Mouse (Mus musculus): ENCODE results near the gene Gm49354. TPM values are rescaled to one million over a fixed set of nuclear protein-coding genes. Genes with fewer than 3 reads are reported as not detected.
"Not testable (repeated sequence)": the region's sequence is repeated elsewhere in the genome, so short reads cannot be mapped to it uniquely, and the experiment has no call there.

Gene Gm49354
- polyA plus RNA-seq, 1 experiment from 2014 or later = not detected

DNA sequence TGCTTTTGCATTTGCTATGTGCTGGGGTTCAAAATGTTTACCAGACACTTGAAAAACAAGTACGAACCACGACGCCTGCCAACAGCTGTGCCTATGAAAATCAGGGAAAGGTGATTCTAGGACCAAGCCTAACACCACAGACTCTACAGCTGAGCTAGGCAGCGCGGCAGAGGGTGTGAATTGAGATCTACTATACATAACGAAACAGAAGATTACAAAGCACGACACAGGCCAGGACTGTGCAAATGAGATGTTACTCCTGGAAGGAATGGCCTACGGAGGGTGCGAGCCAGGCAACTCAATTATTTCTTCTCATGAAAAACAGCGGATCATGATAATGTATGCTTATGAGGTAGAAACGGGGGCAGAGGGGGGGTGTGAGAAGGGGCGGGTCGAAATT lies 13.5 kb downstream of the Gm49354 start:
- DNase-seq (ENCODE audit: low spot score) = no peak

- DNase-seq (ENCODE audit: low spot score) = no peak
Measured at GRCm38 (mm10) chr13:59766786-59767515, 15.1 kb downstream of the Gm49354 start.

- DNase-seq (ENCODE audit: low spot score) = no peak
Measured at GRCm38 (mm10) chr13:59762791-59763190, 19.3 kb downstream of the Gm49354 start.

GRCm38 (mm10) chr13:59756906-59757305 lies 25.1 kb downstream of the Gm49354 start:
- no peak for DNase-seq (ENCODE audit: low spot score)

DNA sequence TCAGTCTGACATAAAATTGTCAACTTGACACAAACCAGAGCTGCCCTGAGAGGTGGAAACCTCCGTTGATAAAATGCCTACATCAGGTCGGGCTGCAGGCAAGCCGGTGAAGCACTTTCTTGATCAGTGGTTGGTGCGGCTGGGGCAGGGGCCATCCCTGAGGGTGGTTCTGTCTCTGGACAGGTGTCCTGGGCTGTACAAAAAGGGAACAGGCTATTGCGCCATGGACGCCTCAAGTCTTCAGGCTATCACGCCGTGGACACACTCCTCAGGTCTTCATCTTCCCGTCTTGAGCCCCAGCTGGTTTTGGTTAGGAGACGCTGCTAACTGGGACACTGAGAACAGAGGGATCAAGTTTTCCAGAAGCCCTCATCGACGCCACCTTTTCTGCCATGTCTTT lies 31.7 kb downstream of the Gm49354 start:
- no peak for DNase-seq (ENCODE audit: low spot score)

GRCm38 (mm10) chr13:59746711-59747110 lies 35.3 kb downstream of the Gm49354 start, which contains the start of gene 1700014D04Rik:
Gene 1700014D04Rik (minus strand): TSS chr13:59746752.
- DNase-seq (ENCODE audit: low spot score) = no peak

DNA sequence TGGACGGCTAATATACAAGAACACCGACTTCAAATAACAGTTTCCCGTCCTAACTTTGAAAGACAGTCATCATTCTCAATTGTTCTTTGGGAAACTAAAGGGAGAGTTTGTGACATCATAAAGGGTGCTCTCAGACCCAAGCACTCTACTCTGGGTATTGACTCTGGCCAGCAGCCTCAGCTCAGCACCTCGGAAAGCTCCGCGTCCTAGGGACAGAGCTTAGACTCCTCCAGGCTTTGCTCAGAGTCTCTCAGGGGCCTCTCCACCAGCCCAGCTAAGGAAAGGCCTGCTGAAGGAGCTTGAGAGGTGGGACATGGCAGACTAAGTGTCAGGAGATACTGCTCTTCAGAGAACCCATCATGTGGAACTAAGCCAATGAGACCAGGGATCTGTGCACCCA lies 35.9 kb downstream of the Gm49354 start:
- DNase-seq (ENCODE audit: low spot score) = no peak

DNA sequence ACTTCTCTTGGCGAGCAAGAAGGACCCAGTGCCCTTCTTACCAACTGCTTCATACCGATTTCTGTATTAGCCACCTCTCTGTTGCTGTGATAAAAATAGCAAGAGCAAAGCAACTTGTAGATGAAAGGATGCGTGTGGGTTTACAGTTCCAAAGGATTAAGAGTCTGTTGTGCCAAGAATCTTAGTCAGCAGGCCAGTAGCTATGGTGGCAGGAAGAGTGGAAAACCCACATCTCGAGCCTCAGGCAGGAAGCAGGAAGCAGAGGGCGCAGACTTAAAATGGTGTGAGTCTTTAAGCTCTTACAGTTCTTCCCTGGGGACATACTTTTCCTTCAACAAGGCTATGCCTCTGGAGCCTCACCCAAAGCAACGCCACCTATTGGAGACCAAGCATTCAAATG lies 36.6 kb downstream of the Gm49354 start:
- no peak for DNase-seq (ENCODE audit: low spot score)

DNA sequence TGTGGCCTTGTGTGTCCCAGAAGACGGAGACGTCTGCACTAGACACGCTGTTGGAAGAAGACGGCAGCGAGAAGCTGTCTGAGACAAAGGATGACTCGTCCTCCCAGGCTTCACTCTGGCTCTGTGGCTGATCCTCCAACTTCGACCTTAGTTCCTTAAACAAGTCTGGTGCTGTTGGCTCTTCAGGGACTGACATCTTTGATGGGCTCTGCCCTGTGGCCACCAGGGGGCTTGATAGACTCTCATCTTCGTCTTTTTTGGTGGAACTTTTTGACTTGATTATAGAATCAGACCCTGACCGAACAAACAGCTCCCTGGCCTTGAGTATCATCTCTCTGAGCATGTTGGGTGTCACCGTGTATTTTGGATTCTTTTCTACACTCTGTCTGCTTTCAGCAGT lies 40.3 kb downstream of the Gm49354 start:
- DNase-seq (ENCODE audit: low spot score) = peak; percentile 8

DNA sequence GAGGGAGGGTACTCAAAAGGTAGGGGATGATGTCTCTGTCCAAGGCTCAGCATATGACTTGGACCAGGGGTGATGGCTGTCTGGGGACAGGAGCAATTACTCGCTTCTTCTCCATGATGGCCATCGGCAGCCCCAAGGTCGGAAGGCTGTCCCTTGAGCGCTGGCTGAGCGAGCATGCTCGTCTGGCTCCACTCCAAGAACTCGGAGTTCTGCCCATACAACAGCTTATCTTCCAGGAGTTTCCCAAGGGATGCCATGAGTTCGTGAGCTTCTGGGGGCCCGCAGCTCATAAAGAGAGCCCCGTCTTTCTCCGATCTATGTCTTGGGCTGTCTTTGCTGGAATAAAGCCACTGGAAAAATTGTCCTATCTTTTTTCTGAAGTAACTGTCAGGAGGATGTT lies 40.9 kb downstream of the Gm49354 start:
- DNase-seq (ENCODE audit: low spot score) = no peak

- no peak for DNase-seq (ENCODE audit: low spot score)
Measured at GRCm38 (mm10) chr13:59739397-59739796, 42.6 kb downstream of the Gm49354 start.

DNA sequence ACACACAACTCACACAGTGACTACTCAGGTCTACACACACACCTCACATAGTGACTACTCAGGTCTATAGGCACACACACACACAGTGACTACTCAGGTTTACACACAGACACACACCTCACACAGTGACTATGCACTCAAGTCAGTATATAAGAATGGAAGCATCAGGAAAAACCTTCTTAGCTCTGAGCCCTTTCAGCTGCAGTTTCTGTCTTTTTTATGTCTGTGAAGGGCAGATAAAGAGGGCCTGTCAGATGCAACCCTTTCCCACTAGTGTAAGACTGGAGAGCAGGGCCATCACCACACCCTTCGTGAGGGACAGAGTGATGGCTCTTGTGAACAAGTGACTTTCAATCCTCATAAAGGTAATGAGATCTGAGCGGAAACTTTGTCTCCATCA lies 43.6 kb downstream of the Gm49354 start:
- no peak for DNase-seq (ENCODE audit: low spot score)

DNA sequence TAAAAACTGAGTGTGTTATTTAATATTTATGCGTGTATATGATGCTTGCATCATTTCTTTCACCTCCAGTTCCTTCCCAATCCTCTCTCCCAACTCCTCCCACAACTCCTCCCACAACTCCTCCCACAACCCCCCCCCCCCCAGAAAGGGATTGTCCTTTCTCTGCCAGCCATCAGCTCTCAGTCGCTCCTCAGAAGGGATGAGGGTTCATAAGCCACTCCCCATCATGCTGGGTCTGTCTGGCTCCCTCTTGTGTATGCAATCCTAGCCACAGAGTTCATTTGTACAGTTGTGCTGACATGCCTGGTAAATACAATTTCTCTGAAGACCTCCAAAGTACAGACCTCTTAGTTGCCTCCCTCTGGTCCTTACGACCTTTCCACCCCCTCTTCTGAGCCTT lies 46.9 kb downstream of the Gm49354 start:
- DNase-seq (ENCODE audit: low spot score) = no peak

- DNase-seq (ENCODE audit: low spot score) = not testable (repeated sequence)
Measured at GRCm38 (mm10) chr13:59734347-59734746, 47.7 kb downstream of the Gm49354 start.

GRCm38 (mm10) chr13:59733936-59734335 lies 48.1 kb downstream of the Gm49354 start:
- no peak for DNase-seq (ENCODE audit: low spot score)

GRCm38 (mm10) chr13:59731652-59732051 lies 50.4 kb downstream of the Gm49354 start, which contains the start of gene Spata31d1d:
Gene Spata31d1d (minus strand): TSS chr13:59731752.
- DNase-seq (ENCODE audit: low spot score) = no peak

- DNase-seq (ENCODE audit: low spot score) = peak; percentile 81
Measured at GRCm38 (mm10) chr13:59728378-59729093, 53.5 kb downstream of the Gm49354 start.

DNA sequence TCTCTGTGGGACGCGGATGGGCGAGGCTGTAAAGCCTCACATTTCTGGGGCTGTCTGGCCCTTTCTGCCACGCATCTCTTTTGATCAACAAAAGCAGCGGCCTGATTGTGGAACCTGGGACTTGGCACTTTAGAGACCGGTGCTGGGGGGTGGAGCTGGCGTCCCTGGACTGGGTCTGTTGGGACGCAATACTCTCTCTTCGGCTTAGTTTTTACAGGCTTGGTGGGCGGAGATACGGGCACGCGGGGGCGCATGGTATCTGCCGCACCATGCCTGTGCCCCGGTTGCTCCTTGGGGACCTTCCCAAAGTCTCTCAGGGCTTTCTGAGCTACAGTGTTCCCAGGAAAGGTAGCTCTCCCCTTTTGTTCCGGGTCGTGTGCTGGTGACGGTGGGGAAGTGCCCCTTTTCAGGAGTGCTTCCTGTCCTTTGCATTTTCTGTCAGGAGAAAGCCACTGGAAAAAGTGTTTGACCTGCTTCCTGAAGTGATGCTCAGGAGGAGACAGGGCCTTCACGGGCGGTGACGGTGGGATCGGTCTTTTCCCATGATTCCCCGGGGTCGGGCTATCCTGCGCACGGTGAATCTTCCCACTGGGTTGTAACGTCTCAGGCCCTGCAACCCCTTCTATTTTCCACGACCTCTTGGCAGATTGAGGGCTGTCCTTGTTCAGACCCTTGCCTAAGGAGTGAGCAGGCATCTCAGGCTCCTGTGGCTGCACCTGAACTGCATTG lies 55.7 kb downstream of the Gm49354 start:
- no peak for DNase-seq (ENCODE audit: low spot score)

DNA sequence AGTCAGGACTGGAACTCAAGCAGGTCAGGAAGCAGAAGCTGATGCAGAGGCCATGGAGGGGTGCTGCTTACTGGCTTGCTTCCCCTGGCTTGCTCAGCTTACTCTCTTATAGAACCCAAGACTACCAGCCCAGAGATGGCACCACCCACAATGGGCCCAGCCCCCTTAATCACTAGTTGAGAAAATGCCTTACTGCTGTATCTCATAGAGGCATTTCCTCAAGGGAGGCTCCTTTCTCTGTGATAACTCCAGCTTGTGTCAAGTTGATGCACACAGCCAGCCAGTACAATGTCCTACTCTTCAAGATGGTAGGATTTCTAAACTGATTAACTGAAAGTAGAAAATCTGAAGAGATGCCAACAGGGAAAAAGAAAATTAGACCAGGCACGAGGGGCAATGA lies 60.0 kb downstream of the Gm49354 start:
- DNase-seq (ENCODE audit: low spot score) = not testable (repeated sequence)

GRCm38 (mm10) chr13:59719475-59719874 lies 62.6 kb downstream of the Gm49354 start:
- no peak for DNase-seq (ENCODE audit: low spot score)

DNA sequence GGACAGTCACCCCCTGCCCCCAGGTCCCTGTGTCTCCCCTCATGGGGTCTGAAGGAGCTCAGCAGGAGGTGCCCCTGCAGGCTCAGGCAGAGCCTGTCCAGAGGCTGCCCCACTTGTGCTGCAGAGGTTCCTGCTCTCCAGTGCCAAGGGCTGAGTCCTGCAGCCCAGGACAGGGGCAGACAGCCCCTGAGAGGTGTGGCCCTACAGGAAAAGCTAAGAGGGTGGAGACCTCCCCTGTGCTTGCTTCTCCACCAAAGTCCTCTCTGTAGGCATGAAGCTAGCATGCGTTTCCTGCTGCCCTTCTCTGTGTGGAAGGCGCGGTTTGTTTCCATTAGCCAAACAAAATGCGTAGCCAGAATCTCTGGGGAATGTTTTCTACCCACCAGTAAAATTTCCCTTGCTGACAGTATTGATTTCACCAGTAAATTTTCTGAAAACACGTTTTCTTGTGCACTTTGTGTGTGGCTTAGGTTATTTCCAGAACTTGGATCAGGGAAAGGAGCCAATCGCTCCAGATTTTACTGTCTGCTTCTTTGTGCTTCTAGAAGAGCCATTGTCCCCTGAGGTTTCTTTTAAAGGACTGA lies 63.1 kb downstream of the Gm49354 start:
- DNase-seq (ENCODE audit: low spot score) = not testable (repeated sequence)

DNA sequence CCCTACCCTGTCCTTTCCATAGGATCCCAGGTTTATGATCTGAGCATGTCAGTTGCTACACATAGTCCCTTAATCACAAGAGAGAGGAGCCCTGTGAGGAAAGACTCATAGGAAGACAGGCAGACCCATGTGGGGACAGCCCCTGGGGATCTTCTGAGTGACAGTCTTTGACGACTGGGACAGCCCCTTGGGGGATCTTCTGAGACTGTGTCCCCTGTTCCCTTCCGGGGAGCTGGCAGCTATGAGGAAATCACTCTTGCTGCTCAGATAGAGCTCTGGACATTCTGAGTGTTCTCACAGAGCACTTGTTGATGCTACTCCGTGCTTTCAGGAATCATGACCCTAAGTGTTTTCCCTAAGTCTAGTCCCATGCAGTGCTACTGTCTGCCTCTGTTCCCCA lies 68.3 kb downstream of the Gm49354 start:
- no peak for DNase-seq (ENCODE audit: low spot score)

Measured in thymus, postnatal 0 days (tissue).